Mouse (Mus musculus): ENCODE measurements around the gene Rasl10a. TPM values are rescaled to one million over a fixed set of nuclear protein-coding genes. Genes with fewer than 3 reads are reported as not detected.

Gene Rasl10a
- polyA plus RNA-seq, 1 experiment from 2014 or later = 1.1 TPM

DNA sequence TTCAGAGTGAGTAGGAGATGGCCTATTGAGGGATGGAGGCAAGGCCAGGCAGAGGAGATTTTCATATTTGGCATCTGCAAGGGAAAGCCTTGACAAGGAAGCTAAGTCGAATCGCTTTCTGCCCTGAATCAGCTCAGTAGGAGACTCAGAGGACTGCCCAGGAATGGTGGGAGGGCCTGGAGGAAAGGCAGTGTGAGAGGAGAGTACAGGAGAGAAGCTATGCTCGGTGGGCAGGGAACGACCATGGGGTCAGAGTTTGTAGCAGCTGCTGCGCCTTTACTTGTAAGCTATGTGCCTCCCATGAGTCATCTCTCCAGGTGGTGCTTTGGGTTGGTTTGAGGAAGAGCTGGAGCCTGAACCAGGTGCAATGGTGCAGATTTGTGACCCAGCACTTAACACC is 42.9 kb downstream of the Rasl10a start:
- H3K4me1 ChIP-seq (ENCODE audit: control insufficient read depth, insufficient read depth, low read length) = peaks cover 24% of the 10 kb centered on the region
- no peak overlapping the region for H3K9ac ChIP-seq (ENCODE audit: low read depth, low read length)
- H3K27me3 ChIP-seq (ENCODE audit: control insufficient read depth, insufficient read depth, low read length) = no peaks in the 10 kb centered on the region
- H3K9me3 ChIP-seq (replicated peaks; ENCODE audit: control insufficient read depth, low read length) = no peaks in the 10 kb centered on the region
- WGBS (ENCODE audit: insufficient replicate concordance) = 55% methylated on average over 5 of the region's 5 CpGs
- H3K36me3 ChIP-seq (ENCODE audit: control insufficient read depth, insufficient read depth, low read length) = 0 out of 2 replicates have a peak, but pooled peaks cover 2% of the 10 kb centered on the region
- no peak for ATAC-seq (replicated peaks; ENCODE audit: insufficient number of reproducible peaks, low FRiP score, low TSS enrichment)
- H3K4me2 ChIP-seq = peak overlapping the region; percentile 94
- H3K4me3 ChIP-seq (ENCODE audit: low read depth, low read length) = no peak overlapping the region
- H3K27ac ChIP-seq (ENCODE audit: low read depth, low read length) = no peak overlapping the region

DNA sequence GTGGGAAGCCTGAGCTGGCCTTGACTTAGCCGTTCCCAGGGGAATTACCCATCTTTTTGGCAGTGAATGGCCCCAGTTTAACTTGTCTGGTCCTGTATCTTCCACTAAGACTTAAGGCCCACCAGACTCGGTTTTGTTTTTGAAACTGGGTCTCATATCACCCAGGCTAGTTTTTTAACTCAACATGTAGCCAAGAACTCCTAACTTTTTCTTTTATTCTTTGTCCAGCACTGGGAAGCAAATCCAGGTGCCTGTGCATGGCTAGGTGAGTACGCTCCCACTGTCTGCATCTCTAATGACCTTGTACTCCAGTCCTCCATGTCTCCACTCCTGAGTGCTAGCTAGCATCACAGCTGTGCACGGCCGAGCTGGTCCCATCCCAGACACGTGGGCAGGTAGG is 43.7 kb downstream of the Rasl10a start:
- no peaks in the 10 kb centered on the region for H3K9me3 ChIP-seq (replicated peaks; ENCODE audit: control insufficient read depth, low read length)
- H3K27me3 ChIP-seq (ENCODE audit: control insufficient read depth, insufficient read depth, low read length) = no peaks in the 10 kb centered on the region
- H3K4me3 ChIP-seq (ENCODE audit: low read depth, low read length) = no peak overlapping the region
- H3K27ac ChIP-seq (ENCODE audit: low read depth, low read length) = no peak overlapping the region
- H3K4me1 ChIP-seq (ENCODE audit: control insufficient read depth, insufficient read depth, low read length) = peaks cover 16% of the 10 kb centered on the region
- WGBS (ENCODE audit: insufficient replicate concordance) = 82% methylated on average over 6 of the region's 6 CpGs
- 0 out of 2 replicates have a peak, but pooled peaks cover 2% of the 10 kb centered on the region for H3K36me3 ChIP-seq (ENCODE audit: control insufficient read depth, insufficient read depth, low read length)
- ATAC-seq (replicated peaks; ENCODE audit: insufficient number of reproducible peaks, low FRiP score, low TSS enrichment) = no peak
- no peak overlapping the region for H3K9ac ChIP-seq (ENCODE audit: low read depth, low read length)
- no peak overlapping the region for H3K4me2 ChIP-seq

DNA sequence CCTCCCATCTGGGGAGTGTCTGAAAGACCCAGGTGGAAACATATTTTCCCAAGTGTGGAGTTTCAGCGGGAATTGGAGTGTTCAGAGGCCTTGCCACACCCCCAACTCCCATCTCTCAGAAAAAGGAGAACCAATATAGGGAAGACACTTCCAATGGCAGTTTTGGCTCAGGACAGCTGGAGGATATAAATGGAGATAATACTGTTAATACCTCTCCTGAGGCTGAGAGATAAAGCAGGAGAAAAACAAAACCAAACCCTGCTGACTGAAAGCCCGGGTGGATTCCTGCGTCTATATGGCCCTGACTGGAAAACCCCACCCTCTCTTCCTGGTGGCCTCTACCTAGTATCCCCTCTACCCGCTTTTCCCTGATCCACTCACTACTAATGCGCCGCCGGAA is 44.5 kb downstream of the Rasl10a start:
- Histone ChIP-seq H3K27me3 (ENCODE audit: control insufficient read depth, insufficient read depth, low read length) (no peaks in the 10 kb centered on the region), H3K9ac (ENCODE audit: low read depth, low read length) (no peak overlapping the region), H3K4me3 (ENCODE audit: low read depth, low read length) (no peak overlapping the region), H3K9me3 (replicated peaks; ENCODE audit: control insufficient read depth, low read length) (no peaks in the 10 kb centered on the region), H3K4me2 (no peak overlapping the region), H3K36me3 (ENCODE audit: control insufficient read depth, insufficient read depth, low read length) (0 out of 2 replicates have a peak, but pooled peaks cover 2% of the 10 kb centered on the region), H3K4me1 (ENCODE audit: control insufficient read depth, insufficient read depth, low read length) (peaks cover 9% of the 10 kb centered on the region), H3K27ac (ENCODE audit: low read depth, low read length) (no peak overlapping the region)
- WGBS (ENCODE audit: insufficient replicate concordance) = 80% methylated on average over 7 of the region's 7 CpGs
- no peak for ATAC-seq (replicated peaks; ENCODE audit: insufficient number of reproducible peaks, low FRiP score, low TSS enrichment)

DNA sequence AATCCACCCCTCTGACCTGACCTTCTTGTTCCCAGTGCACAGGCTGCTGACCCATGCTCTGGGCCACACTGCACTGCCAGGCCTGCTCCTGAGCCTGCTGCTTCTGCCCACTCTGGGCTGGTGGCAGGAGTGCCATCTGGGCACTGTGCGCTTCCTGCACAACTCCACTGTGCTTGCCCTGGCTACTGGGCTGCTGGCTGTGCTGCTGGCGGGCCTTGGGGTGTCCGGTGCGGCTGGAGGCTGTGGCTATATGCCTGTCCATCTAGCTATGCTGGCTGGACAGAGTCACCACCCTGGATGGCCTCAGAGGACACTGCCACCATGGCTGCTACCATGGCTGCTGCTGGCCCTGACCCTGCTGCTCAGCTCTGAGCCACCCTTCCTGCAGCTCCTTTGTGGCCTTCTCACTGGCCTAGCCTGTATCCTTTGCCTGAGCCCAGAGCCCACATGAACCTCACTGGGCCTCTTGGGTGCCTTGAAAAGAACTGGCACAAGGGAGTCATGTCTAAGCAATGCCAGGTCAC is 46.1 kb downstream of the Rasl10a start:
- H3K27ac ChIP-seq (ENCODE audit: low read depth, low read length) = no peak overlapping the region
- WGBS (ENCODE audit: insufficient replicate concordance) = 95% methylated on average over 4 of the region's 4 CpGs
- no peak overlapping the region for H3K4me3 ChIP-seq (ENCODE audit: low read depth, low read length)
- H3K4me1 ChIP-seq (ENCODE audit: control insufficient read depth, insufficient read depth, low read length) = peaks cover 7% of the 10 kb centered on the region; the same call in 1 of the 2 replicates
- no peak overlapping the region for H3K9ac ChIP-seq (ENCODE audit: low read depth, low read length)
- H3K36me3 ChIP-seq (ENCODE audit: control insufficient read depth, insufficient read depth, low read length) = 0 out of 2 replicates have a peak, but pooled peaks cover 2% of the 10 kb centered on the region
- no peaks in the 10 kb centered on the region for H3K27me3 ChIP-seq (ENCODE audit: control insufficient read depth, insufficient read depth, low read length)
- ATAC-seq (replicated peaks; ENCODE audit: insufficient number of reproducible peaks, low FRiP score, low TSS enrichment) = no peak
- H3K4me2 ChIP-seq = no peak overlapping the region
- no peaks in the 10 kb centered on the region for H3K9me3 ChIP-seq (replicated peaks; ENCODE audit: control insufficient read depth, low read length)

DNA sequence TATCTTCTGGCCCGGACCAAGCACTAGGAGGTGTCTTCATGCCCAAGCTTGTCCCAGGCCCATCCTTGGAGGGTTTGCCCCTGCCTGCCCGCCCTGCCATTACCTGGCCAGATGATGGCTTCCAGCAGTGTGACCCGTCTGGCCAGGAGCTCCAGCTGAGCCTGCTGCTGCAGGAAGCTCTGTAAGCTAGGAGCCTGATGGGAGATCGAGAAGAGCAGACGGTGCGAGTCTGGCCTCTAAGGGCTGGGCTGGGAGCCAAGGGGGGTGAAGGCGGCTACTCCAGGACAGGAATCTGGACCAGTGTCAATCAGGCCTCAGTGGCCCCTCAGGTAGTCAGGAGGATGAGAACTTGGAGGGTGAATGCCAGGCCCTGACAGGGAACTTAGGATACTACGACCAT is 51.5 kb downstream of the Rasl10a start:
- Histone ChIP-seq H3K36me3 (ENCODE audit: control insufficient read depth, insufficient read depth, low read length) (no peaks in the 10 kb centered on the region), H3K27me3 (ENCODE audit: control insufficient read depth, insufficient read depth, low read length) (no peaks in the 10 kb centered on the region), H3K4me1 (ENCODE audit: control insufficient read depth, insufficient read depth, low read length) (peaks cover 8% of the 10 kb centered on the region), H3K9me3 (replicated peaks; ENCODE audit: control insufficient read depth, low read length) (no peaks in the 10 kb centered on the region), H3K27ac (ENCODE audit: low read depth, low read length) (no peak overlapping the region), H3K4me2 (no peak overlapping the region), H3K9ac (ENCODE audit: low read depth, low read length) (no peak overlapping the region), H3K4me3 (ENCODE audit: low read depth, low read length) (no peak overlapping the region)
- 63% methylated on average over 8 of the region's 8 CpGs for WGBS (ENCODE audit: insufficient replicate concordance)
- ATAC-seq (replicated peaks; ENCODE audit: insufficient number of reproducible peaks, low FRiP score, low TSS enrichment) = no peak

Small RNA genes lying within 50 kb of the gene (microRNA-seq; reads per million reads assigned to microRNA genes)
- gene Gm47296 (ENCODE audit: borderline number of aligned reads) = 0.34 reads per million

Other genes starting within 250 kb of the Rasl10a start
- gene Nf2, start 208.6 kb upstream of the Rasl10a start, polyA plus RNA-seq (2014; fragmentation: Nextera tagmentation; extraction: Ambion mirVana) = 32.7 and 38.7 TPM in 2 replicates
- gene Nipsnap1, start 184.2 kb upstream of the Rasl10a start, polyA plus RNA-seq (2014; fragmentation: Nextera tagmentation; extraction: Ambion mirVana) = 34.7 and 36.5 TPM in 2 replicates
- 28.1 and 30.2 TPM in 2 replicates for gene Thoc5, start 162.8 kb upstream of the Rasl10a start, polyA plus RNA-seq (2014; fragmentation: Nextera tagmentation; extraction: Ambion mirVana)
- gene Nefh, start 110.1 kb upstream of the Rasl10a start, polyA plus RNA-seq (2014; fragmentation: Nextera tagmentation; extraction: Ambion mirVana) = 0.43 and 0.97 TPM in 2 replicates
- gene Ap1b1, start 71.3 kb upstream of the Rasl10a start, polyA plus RNA-seq (2014; fragmentation: Nextera tagmentation; extraction: Ambion mirVana) = 47.6 and 57.9 TPM in 2 replicates
- 23.2 and 26.3 TPM in 2 replicates for gene Gas2l1, start 7.2 kb downstream of the Rasl10a start, polyA plus RNA-seq (2014; fragmentation: Nextera tagmentation; extraction: Ambion mirVana)
- gene Rhbdd3, start 40.8 kb downstream of the Rasl10a start, polyA plus RNA-seq (2014; fragmentation: Nextera tagmentation; extraction: Ambion mirVana) = 23.5 and 25.7 TPM in 2 replicates
- gene Ewsr1, start 41.1 kb downstream of the Rasl10a start, polyA plus RNA-seq (2014; fragmentation: Nextera tagmentation; extraction: Ambion mirVana) = 255 and 322 TPM in 2 replicates
- gene Emid1, start 94.1 kb downstream of the Rasl10a start, polyA plus RNA-seq (2014; fragmentation: Nextera tagmentation; extraction: Ambion mirVana) = 6.8 and 8.6 TPM in 2 replicates
- 16.3 and 21.7 TPM in 2 replicates for gene Kremen1, start 203.4 kb downstream of the Rasl10a start, polyA plus RNA-seq (2014; fragmentation: Nextera tagmentation; extraction: Ambion mirVana)